Mouse (Mus musculus) stomach, postnatal 0 days (tissue): ENCODE measurements around the gene Crybg1. TPM values are rescaled to one million over a fixed set of nuclear protein-coding genes. Genes with fewer than 3 reads are reported as not detected.

Source experiments
- ATAC-seq: fragments of 200-750 bp; cut with Nextera tagmentation; 2 replicates; pipeline ENCODE4 v1.8.0; 2017; ENCODE audit not compliant: low FRiP score, low TSS enrichment
- DNase-seq: peaks from one replicate; pipeline ENCODE4 v3.0.0-alpha.2; 2016; ENCODE audit warnings: low spot score
- H3K27ac ChIP-seq: fragments of 300-500 bp; sonication (generic); replicated peaks from 2 replicates; pipeline ENCODE4 v1.5.1; 2014; ENCODE audit warnings: mild to moderate bottlenecking, control low read depth
- H3K27me3 ChIP-seq: fragments of 300-500 bp; sonication (generic); 2 replicates; pipeline ENCODE4 v1.6.1; 2014; ENCODE audit warnings: low read length; ENCODE audit not compliant: control insufficient read depth, insufficient read depth
- H3K36me3 ChIP-seq: fragments of 300-500 bp; sonication (generic); 2 replicates; pipeline ENCODE4 v1.6.1; 2014; ENCODE audit warnings: low read length, mixed read lengths; ENCODE audit not compliant: control insufficient read depth, insufficient read depth
- H3K4me1 ChIP-seq: fragments of 300-500 bp; sonication (generic); replicated peaks from 2 replicates; pipeline ENCODE4 v1.6.1; 2014; ENCODE audit warnings: antibody characterized with exemption; ENCODE audit not compliant: control insufficient read depth, insufficient read depth
- H3K4me2 ChIP-seq: fragments of 300-500 bp; sonication (generic); replicated peaks from 2 replicates; pipeline ENCODE4 v1.6.1; 2014; ENCODE audit warnings: low read depth, mild to moderate bottlenecking, control low read depth, moderate library complexity
- H3K4me3 ChIP-seq: fragments of 300-500 bp; sonication (generic); 2 replicates; pipeline ENCODE4 v1.5.1; 2014; ENCODE audit warnings: low read depth, low read length, control low read depth
- H3K9ac ChIP-seq: fragments of 300-500 bp; sonication (generic); 2 replicates; pipeline ENCODE4 v1.6.1; 2014; ENCODE audit warnings: mild to moderate bottlenecking, low read length, control low read depth, mixed read lengths
- H3K9me3 ChIP-seq: fragments of 300-500 bp; sonication (generic); 2 replicates; pipeline ENCODE4 v1.6.1; 2016; ENCODE audit warnings: low read length; ENCODE audit not compliant: control insufficient read depth
- CTCF ChIP-seq: IDR thresholded peaks from 2 replicates; pipeline ENCODE4 v1.5.1; 2016; ENCODE audit warnings: antibody characterized with exemption, low read depth, mild to moderate bottlenecking, moderate library complexity
- EP300 ChIP-seq: optimal IDR thresholded peaks from 2 replicates; pipeline ENCODE3; 2016; ENCODE audit warnings: antibody characterized with exemption
- WGBS: fragments of 180-500 bp; shearing (Covaris S2); extraction: QIAGEN DNeasy Blood & Tissue Kit; methylation state at CpG from one replicate; pipeline ENCODE4 v1.1.7; 2014; 5-methylcytosine and 5-hydroxymethylcytosine counted together
- polyA plus RNA-seq: library from polyadenylated mRNA; unstranded; fragments of >200 nt; fragmentation: Nextera tagmentation; extraction: Ambion mirVana; gene quantifications from 2 replicates; pipeline ENCODE4 v1.2.1, GENCODE M21; 2015

Crybg1 gene
- polyA plus RNA-seq, 1 experiment from 2014 or later: 9.0 TPM

GRCm38 (mm10) chr10:44026105-44026504, 122.5 kb downstream of the Crybg1 start:
- DNase-seq (no peak), ATAC-seq (no peak)
- H3K9ac ChIP-seq: no peak overlapping the region
- no peak overlapping the region for H3K4me2 ChIP-seq
- 75% methylated on average over 1 of the region's 1 CpGs for WGBS
- no peaks in the 10 kb centered on the region for H3K4me1 ChIP-seq
- H3K36me3 ChIP-seq: no peaks in the 10 kb centered on the region
- no peak for TF ChIP-seq CTCF
- TF ChIP-seq EP300: no peak
- H3K27ac ChIP-seq: no peak overlapping the region
- H3K27me3 ChIP-seq: no peaks in the 10 kb centered on the region
- H3K9me3 ChIP-seq: no peaks in the 10 kb centered on the region
- no peak overlapping the region for H3K4me3 ChIP-seq

DNA sequence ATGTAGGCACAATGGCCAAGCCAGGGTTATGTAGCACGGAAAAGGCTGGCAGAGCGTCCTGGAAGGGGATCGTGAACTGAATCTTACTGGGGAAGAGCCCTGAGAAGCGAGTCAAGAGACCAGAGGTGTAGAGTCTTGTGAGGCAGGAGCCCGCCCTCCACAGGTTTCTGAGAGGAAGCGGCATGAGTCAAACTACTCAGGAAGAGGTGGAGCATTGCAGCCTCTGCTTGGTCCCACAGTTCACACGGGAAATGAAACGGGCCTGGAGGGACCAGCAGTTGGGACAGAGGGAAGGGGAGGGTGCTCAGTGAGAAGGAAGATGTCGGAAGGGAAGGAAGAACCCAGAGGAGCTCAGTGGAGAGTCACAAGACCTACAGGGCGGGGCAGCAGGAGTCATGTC, 123.9 kb downstream of the Crybg1 start:
- TF ChIP-seq CTCF (0 out of 2 replicates have a peak, but pooled peaks have one; percentile 12), EP300 (no peak)
- DNase-seq: no peak
- no peak overlapping the region for H3K4me3 ChIP-seq
- 60% methylated on average over 10 of the region's 10 CpGs for WGBS
- H3K36me3 ChIP-seq: no peaks in the 10 kb centered on the region
- no peaks in the 10 kb centered on the region for H3K4me1 ChIP-seq
- H3K9ac ChIP-seq: no peak overlapping the region
- no peaks in the 10 kb centered on the region for H3K27me3 ChIP-seq
- ATAC-seq: no peak
- H3K9me3 ChIP-seq: no peaks in the 10 kb centered on the region
- H3K4me2 ChIP-seq: no peak overlapping the region
- no peak overlapping the region for H3K27ac ChIP-seq

GRCm38 (mm10) chr10:44020141-44020540, 128.5 kb downstream of the Crybg1 start:
- Histone ChIP-seq H3K9ac (no peak overlapping the region), H3K4me1 (no peaks in the 10 kb centered on the region), H3K36me3 (no peaks in the 10 kb centered on the region), H3K4me3 (no peak overlapping the region), H3K9me3 (no peaks in the 10 kb centered on the region), H3K27ac (peak overlapping the region; percentile 76), H3K27me3 (no peaks in the 10 kb centered on the region), H3K4me2 (no peak overlapping the region)
- DNase-seq (no peak), ATAC-seq (no peak; the same call in 1 of the 2 replicates)
- TF ChIP-seq CTCF (no peak), EP300 (no peak)
- 55% methylated on average over 4 of the region's 4 CpGs for WGBS

- no peak for TF ChIP-seq EP300
- TF ChIP-seq CTCF: no peak
- Histone ChIP-seq H3K4me1 (no peaks in the 10 kb centered on the region), H3K4me2 (no peak overlapping the region), H3K27me3 (no peaks in the 10 kb centered on the region), H3K27ac (no peak overlapping the region), H3K36me3 (no peaks in the 10 kb centered on the region), H3K9me3 (no peaks in the 10 kb centered on the region), H3K4me3 (no peak overlapping the region), H3K9ac (no peak overlapping the region)
- no peak for ATAC-seq
- no peak for DNase-seq
- 66% methylated on average over 4 of the region's 4 CpGs for WGBS
Measured at GRCm38 (mm10) chr10:44018562-44018961, 130.1 kb downstream of the Crybg1 start.

- H3K9me3 ChIP-seq: no peaks in the 10 kb centered on the region
- no peak overlapping the region for H3K4me3 ChIP-seq
- H3K27me3 ChIP-seq: no peaks in the 10 kb centered on the region
- no peak overlapping the region for H3K9ac ChIP-seq
- no peaks in the 10 kb centered on the region for H3K36me3 ChIP-seq
- H3K4me2 ChIP-seq: no peak overlapping the region
- ATAC-seq (no peak), DNase-seq (no peak)
- 65% methylated on average over 2 of the region's 2 CpGs for WGBS
- H3K4me1 ChIP-seq: no peaks in the 10 kb centered on the region
- H3K27ac ChIP-seq: no peak overlapping the region
- TF ChIP-seq EP300 (no peak), CTCF (no peak)
Measured at GRCm38 (mm10) chr10:44015631-44016030, 133.0 kb downstream of the Crybg1 start.

DNA sequence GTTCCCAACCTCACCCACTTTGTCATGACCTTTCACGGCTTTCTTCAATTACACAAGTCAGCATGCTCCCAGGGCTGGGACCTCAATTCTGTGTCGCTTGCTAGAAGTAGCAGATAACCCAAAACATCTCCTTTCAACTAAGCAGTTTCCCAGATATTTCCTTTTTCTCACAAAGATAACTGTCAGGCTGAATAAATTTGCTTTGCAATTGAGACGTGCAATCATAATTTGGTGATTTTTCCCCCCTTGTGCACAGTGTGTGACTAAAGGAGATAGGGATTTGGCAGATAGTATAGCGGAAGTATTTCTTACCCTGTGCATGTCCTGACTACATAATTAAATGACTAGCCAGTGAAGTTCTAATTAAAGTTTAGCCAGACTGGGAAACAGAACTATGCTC, 134.8 kb downstream of the Crybg1 start:
- Histone ChIP-seq H3K4me1 (no peaks in the 10 kb centered on the region), H3K9me3 (no peaks in the 10 kb centered on the region), H3K27me3 (no peaks in the 10 kb centered on the region), H3K36me3 (no peaks in the 10 kb centered on the region), H3K9ac (no peak overlapping the region), H3K4me3 (no peak overlapping the region), H3K27ac (no peak overlapping the region), H3K4me2 (no peak overlapping the region)
- no peak for ATAC-seq
- no peak for DNase-seq
- WGBS: 56% methylated on average over 4 of the region's 4 CpGs
- TF ChIP-seq CTCF: no peak
- TF ChIP-seq EP300: no peak
